Mouse (Mus musculus) lung, adult 2 months (tissue): Measurements from ENCODE around the gene Fabp3.

ENCODE experiments used
- CTCF ChIP-seq: fragments of 200-500 bp; IDR thresholded peaks from 2 replicates; pipeline ENCODE4 v1.5.1; 2011; ENCODE audit warnings: mild to moderate bottlenecking, low read length, control low read depth; ENCODE audit not compliant: insufficient read depth
- POLR2A ChIP-seq: fragments of 200-500 bp; IDR thresholded peaks from 2 replicates; pipeline ENCODE4 v1.6.1; 2011; ENCODE audit warnings: low read depth, mild to moderate bottlenecking, control low read depth, low read length, borderline replicate concordance; ENCODE audit errors: extremely low read depth

- TF ChIP-seq POLR2A (no peak), CTCF (no peak)
Observed at GRCm38 (mm10) chr4:130260406-130260805, 48.0 kb upstream of the Fabp3 start.
